Mouse (Mus musculus): ENCODE measurements around the gene Ptdss2.

DNA sequence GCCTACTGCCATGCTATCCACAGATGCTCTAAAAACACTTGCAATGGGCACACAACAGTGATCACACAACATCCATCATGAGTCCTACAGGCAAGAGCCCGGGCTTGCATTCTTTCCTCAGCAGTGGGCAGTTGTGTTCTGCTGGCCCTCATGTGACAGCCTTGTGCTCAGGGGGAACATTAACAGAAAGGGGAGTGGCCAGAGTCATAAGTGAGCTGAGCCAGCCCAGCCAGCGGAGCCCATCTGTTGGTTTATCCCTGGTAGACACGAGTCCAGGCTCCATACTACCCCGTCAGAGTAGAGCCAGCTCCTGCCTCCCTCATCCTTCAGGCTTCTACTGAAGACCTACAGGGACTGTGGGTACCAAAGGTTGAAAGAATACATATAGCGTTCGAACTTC lies 28.2 kb upstream of the Ptdss2 start:
- TF ChIP-seq CTCF (IDR thresholded peaks at IDR 0.05; ENCODE audit: control insufficient read depth, insufficient read depth, insufficient replicate concordance, low read depth, low read length) (no peak), POLR2A (IDR thresholded peaks at IDR 0.05; ENCODE audit: control insufficient read depth, low read depth, low read length) (no peak)
